Mouse (Mus musculus) cerebellum, adult 2 months (tissue): Measurements from ENCODE around the gene Mid1. TPM values are rescaled to one million over a fixed set of nuclear protein-coding genes. Genes with fewer than 3 reads are reported as not detected.
"Not testable (repeated sequence)": the region's sequence is repeated elsewhere in the genome, so short reads cannot be mapped to it uniquely, and the experiment has no call there.

ENCODE experiments used
- DNase-seq, 2 experiments: peaks; one replicate each; pipeline ENCODE4 v3.0.0; 2021
- H3K27ac ChIP-seq: fragments of 200-500 bp; 2 replicates; pipeline ENCODE4 v1.5.1; 2012; ENCODE audit warnings: low read length, control low read depth, inconsistent platforms; ENCODE audit not compliant: insufficient read depth
- H3K27me3 ChIP-seq: fragments of 200-500 bp; 2 replicates; pipeline ENCODE4 v1.6.1; 2012; ENCODE audit warnings: inconsistent platforms, mild to moderate bottlenecking, low read length, moderate library complexity; ENCODE audit not compliant: control insufficient read depth, insufficient read depth
- H3K4me1 ChIP-seq: fragments of 200-500 bp; 2 replicates; pipeline ENCODE4 v1.6.1; 2011; ENCODE audit warnings: low read length; ENCODE audit not compliant: control insufficient read depth, insufficient read depth
- H3K4me3 ChIP-seq: fragments of 200-500 bp; replicated peaks from 2 replicates; pipeline ENCODE3; 2011; ENCODE audit warnings: mild to moderate bottlenecking, low read depth, low read length, control low read depth; ENCODE audit not compliant: insufficient read depth
- WGBS: fragments of 180-500 bp; shearing (Covaris S2); methylation state at CpG from one replicate; pipeline ENCODE4 v1.1.7; 2018; 5-methylcytosine and 5-hydroxymethylcytosine counted together
- polyA plus RNA-seq: library from polyadenylated mRNA; depleted of rRNA; stranded (reverse); fragments of >200 nt; gene quantifications from 2 replicates; pipeline ENCODE4 v1.2.3, GENCODE M21; 2012

Gene Mid1
- polyA plus RNA-seq, 1 experiment, result 134 TPM

DNA sequence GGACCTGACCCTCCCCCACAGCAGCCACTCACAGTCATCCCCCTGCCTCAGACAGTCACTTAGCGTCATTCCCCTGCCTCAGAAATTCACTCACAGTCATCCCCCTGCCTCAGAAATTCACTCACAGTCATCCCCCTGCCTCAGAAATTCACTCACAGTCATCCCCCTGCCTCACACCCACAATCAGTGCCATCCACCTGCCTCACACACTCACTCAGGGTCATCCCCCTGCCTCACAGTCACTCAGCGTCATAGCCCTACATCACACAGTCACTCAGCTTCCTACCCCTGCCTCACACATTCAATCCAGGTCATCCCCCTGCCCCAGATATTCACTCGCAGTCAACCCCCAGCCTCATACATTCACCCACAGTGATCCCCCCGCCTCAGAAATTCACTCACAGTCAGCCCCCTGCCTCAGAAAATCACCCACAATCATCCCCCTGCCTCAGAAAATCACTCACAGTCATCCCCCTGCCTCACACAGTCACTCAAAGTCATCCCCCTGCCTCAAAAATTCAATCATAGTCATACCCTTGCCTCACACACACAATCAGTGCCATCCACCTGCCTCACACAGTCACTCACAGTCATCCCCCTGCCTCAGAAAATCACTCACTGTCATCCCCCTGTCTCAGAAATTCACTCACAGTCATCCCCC, 313.7 kb downstream of the Mid1 start:
- H3K4me3 ChIP-seq, H3K27me3 ChIP-seq, DNase-seq, H3K4me1 ChIP-seq, H3K27ac ChIP-seq: not testable (repeated sequence)
- 20% methylated on average over 2 of the region's 4 CpGs for whole genome bisulfite sequencing

DNA sequence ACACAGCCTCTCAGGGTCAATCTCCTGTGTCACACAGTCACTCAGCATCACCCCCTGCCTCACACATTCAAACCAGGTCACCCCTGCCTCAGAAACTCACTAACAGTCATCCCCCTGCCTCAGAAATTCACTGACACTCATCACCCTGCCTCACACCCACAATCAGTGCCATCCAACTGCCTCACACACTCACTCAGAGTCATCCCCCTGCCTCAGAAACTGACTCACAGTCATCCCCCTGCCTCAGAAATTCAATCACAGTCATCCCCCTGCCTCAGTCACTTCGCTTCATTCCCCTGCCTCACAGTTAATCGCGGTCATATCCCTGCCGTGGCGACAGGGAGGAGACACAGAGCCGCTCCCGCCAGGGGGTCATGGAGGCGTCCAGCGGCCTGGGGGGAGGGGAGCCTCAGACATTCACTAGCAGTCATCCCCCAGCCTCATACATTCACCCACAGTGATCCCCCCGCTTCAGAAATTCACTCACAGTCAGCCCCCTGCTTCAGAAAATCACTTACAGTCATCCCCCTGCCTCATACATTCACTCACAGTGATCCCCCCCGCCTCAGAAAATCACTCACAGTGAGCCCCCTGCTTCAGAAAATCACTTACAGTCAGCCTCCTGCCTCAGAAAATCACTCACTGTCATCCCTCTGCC, 314.4 kb downstream of the Mid1 start:
- WGBS, result 26% methylated on average over 11 of the region's 11 CpGs
- peak; percentile 45 to 52 for DNase-seq
- H3K27ac ChIP-seq, H3K4me3 ChIP-seq, H3K4me1 ChIP-seq, H3K27me3 ChIP-seq: not testable (repeated sequence)

DNA sequence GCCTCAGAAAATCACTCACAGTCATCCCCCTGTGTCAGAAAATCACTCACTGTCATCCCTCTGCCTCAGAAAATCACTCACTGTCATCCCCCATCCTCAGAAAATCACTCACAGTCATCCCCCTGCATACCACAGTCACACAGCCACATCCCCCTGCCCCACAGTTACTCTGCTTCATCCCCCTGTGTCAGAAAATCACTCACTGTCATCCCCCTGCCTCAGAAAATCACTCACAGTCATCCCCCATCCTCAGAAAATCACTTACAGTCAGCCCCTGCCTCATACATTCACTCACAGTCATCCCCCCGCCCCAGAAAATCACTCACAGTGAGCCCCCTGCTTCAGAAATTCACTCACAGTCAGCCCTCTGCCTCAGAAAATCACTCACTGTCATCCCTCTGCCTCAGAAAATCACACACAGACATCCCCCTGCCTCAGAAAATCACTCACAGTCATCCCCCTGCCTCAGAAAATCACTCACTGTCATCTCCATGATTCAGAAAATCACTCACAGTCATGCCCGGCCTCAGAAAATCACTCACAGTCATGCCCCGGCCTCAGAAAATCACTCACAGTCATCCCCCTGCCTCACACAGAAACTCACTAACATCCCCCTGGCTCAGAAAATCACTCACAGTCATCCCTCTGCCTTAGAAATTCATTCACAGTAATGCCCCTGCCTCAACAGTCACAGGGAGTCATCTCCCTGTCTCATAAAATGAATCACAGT, 315.1 kb downstream of the Mid1 start:
- H3K27ac ChIP-seq, H3K4me1 ChIP-seq, DNase-seq, H3K4me3 ChIP-seq, H3K27me3 ChIP-seq: not testable (repeated sequence)
- 0% methylated on average over 2 of the region's 3 CpGs for WGBS

DNA sequence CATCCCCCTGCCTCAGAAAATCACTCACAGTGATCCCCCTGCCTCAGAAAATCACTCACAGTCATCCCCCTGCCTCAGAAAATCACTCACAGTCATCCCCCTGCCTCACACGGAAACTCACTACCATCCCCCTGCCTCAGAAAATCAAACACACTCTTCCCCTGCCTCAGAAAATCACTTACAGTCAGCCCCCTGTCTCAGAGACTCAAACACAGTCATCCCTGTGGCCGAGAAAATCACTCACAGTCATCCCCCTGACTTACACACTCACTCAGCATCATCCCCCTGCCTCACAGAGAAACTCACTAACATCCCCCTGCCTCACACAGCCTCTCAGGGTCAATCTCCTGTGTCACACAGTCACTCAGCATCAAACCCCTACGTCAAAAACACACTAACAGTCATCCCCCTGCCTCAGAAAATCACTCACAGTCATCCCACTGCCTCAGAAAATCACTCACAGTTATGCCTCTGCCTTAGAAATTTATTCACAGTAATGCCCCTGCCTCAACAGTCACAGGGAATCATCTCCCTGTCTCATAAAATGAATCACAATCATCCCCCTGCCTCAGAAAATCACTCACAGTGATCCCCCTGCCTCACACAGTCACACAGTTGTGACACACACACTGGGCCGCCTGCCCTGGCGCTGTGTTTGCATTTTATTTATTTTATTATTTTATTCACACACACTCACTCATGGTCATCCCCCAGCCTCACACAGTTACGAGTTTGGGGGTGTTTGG, 315.8 kb downstream of the Mid1 start:
- not testable (repeated sequence) for H3K27ac ChIP-seq, H3K4me3 ChIP-seq, DNase-seq, H3K4me1 ChIP-seq, H3K27me3 ChIP-seq
- 36% methylated on average over 6 of the region's 6 CpGs for WGBS

DNA sequence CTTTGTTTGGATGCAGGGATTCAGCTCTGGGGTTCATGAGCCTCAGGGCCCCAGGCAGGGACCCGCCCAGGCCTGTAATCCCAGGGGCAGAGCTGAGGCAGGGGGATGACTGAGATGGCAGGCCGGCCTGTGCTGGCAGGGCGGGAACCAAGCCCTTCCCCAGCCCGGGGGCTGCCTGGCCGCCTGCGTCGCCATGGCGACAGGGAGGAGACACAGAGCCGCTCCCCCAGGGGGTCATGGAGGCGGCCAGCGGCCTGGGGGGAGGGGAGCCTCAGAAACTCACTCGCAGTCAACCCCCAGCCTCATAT, 316.3 kb downstream of the Mid1 start:
- H3K27ac ChIP-seq, H3K4me3 ChIP-seq, H3K27me3 ChIP-seq, DNase-seq, H3K4me1 ChIP-seq: not testable (repeated sequence)
- 39% methylated on average over 6 of the region's 12 CpGs for WGBS

DNA sequence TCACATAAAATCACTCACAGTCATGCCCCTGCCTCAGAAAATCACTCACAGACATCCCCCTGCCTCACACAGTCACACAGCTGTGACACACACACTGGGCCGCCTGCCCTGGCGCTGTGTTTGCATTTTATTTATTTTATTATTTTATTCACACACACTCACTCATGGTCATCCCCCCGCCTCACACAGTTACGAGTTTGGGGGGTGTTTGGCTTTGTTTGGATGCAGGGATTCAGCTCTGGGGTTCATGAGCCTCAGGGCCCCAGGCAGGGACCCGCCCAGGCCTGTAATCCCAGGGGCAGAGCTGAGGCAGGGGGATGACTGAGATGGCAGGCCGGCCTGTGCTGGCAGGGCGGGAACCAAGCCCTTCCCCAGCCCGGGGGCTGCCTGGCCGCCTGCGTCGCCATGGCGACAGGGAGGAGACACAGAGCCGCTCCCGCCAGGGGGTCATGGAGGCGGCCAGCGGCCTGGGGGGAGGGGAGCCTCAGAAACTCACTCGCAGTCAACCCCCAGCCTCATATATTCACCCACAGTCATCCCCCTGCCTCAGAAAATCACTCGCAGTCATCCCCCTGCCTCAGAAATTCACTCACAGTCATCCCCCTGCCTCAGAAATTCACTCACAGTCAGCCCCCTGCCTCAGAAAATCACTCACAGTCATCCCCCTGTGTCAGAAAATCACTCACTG, 317.7 kb downstream of the Mid1 start:
- not testable (repeated sequence) for H3K27me3 ChIP-seq, H3K4me3 ChIP-seq, H3K4me1 ChIP-seq, H3K27ac ChIP-seq
- peak; percentile 68 to 69 for DNase-seq
- 23% methylated on average over 18 of the region's 18 CpGs for WGBS

DNA sequence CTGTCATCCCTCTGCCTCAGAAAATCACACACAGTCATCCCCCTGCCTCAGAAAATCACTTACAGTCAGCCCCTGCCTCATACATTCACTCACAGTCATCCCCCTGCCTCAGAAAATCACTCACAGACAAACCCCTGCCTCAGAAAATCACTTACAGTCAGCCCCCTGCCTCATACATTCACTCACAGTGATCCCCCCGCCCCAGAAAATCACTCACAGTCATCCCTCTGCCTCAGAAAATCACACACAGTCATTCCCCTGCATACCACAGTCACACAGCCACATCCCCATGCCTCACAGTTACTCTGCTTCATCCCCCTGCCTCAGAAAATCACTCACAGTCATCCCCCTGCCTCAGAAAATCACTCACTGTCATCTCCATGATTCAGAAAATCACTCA, 318.5 kb downstream of the Mid1 start:
- 33% methylated on average over 1 of the region's 1 CpGs for WGBS

DNA sequence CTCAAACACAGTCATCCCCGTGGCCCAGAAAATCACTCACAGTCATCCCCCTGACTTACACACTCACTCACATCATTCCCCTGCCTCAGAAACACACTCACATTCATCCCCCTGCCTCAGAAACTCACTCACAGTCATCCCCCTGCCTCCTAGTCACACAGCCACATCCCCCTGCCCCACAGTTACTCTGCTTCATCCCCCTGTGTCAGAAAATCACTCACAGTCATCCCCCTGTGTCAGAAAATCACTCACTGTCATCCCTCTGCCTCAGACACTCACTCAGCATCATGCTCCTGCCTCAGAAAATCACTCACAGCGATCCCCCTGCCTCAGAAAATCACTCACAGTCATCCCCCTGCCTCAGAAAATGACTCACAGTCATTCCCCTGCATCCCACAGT, 319.2 kb downstream of the Mid1 start:
- H3K4me3 ChIP-seq, H3K27ac ChIP-seq, H3K27me3 ChIP-seq, H3K4me1 ChIP-seq, DNase-seq: not testable (repeated sequence)
- 46% methylated on average over 2 of the region's 2 CpGs for WGBS

More for the DNA sequence above, 318.5 kb downstream of the Mid1 start:
- H3K4me3 ChIP-seq, DNase-seq, H3K27me3 ChIP-seq, H3K27ac ChIP-seq, H3K4me1 ChIP-seq: not testable (repeated sequence)

DNA sequence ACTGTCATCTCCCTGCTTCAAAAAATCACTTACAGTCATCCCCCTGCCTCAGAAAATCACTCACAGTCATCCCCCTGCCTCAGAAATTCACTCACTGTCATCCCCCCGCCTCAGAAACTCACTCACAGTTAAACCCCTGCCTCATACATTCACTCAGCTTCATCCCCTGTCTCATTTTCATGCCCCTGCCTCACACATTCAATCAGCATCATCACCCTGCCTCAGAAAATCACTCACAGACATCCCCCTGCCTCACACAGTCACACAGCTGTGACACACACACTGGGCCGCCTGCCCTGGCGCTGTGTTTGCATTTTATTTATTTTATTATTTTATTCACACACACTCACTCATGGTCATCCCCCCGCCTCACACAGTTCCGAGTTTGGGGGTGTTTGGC, 319.8 kb downstream of the Mid1 start:
- not testable (repeated sequence) for H3K4me3 ChIP-seq, H3K27ac ChIP-seq, H3K27me3 ChIP-seq, DNase-seq, H3K4me1 ChIP-seq
- WGBS, result 16% methylated on average over 5 of the region's 5 CpGs

DNA sequence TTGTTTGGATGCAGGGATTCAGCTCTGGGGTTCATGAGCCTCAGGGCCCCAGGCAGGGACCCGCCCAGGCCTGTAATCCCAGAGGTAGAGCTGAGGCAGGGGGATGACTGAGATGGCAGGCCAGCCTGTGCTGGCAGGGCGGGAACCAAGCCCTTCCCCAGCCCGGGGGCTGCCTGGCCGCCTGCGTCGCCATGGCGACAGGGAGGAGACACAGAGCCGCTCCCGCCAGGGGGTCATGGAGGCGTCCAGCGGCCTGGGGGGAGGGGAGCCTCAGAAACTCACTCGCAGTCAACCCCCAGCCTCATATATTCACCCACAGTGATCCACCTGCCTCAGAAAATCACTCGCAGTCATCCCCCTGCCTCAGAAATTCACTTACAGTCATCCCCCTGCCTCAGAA, 320.2 kb downstream of the Mid1 start:
- not testable (repeated sequence) for H3K4me1 ChIP-seq, H3K27me3 ChIP-seq, H3K27ac ChIP-seq, H3K4me3 ChIP-seq
- DNase-seq, result peak; percentile 58 to 59
- WGBS, result 12% methylated on average over 13 of the region's 13 CpGs

DNA sequence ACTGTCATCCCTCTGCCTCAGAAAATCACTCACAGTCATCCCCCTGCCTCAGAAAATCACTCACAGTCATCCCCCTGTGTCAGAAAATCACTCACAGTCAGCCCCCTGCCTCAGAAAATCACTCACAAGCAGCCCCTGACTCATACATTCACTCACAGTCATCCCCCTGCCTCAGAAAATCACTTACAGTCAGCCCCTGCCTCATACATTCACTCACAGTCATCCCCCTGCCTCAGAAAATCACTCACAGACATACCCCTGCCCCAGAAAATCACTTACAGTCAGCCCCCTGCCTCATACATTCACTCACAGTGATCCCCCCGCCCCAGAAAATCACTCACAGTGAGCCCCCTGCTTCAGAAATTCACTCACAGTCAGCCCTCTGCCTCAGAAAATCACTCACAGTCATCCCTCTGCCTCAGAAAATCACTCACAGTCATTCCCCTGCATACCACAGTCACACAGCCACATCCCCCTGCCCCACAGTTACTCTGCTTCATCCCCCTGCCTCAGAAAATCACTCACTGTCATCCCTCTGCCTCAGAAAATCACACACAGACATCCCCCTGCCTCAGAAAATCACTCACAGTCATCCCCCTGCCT, 320.8 kb downstream of the Mid1 start:
- DNase-seq, result not testable (repeated sequence)
- WGBS, result 48% methylated on average over 1 of the region's 1 CpGs

More for the DNA sequence above, 320.8 kb downstream of the Mid1 start:
- not testable (repeated sequence) for H3K27me3 ChIP-seq, H3K4me3 ChIP-seq, H3K4me1 ChIP-seq, H3K27ac ChIP-seq
